Mouse (Mus musculus): ENCODE results near the gene Gpr137. TPM values are rescaled to one million over a fixed set of nuclear protein-coding genes. Genes with fewer than 3 reads are reported as not detected.

Gene Gpr137
- polyA plus RNA-seq, 1 experiment: 45.5 TPM

GRCm38 (mm10) chr19:6977759-6978638 is 35.7 kb upstream of the Gpr137 start:
- H3K4me1 ChIP-seq (ENCODE audit: control insufficient read depth, insufficient read depth, insufficient read length, low read length): no peaks in the 10 kb centered on the region
- H3K4me3 ChIP-seq (ENCODE audit: insufficient read depth, low read depth, low read length): 0 out of 2 replicates have a peak overlapping the region, but pooled peaks have one; percentile 63
- H3K27ac ChIP-seq (replicated peaks; ENCODE audit: low read depth, low read length): no peak overlapping the region

- Histone ChIP-seq H3K4me3 (ENCODE audit: insufficient read depth, low read depth, low read length) (peak within 1 kb of the TSS; percentile 80), H3K4me1 (ENCODE audit: control insufficient read depth, insufficient read depth, insufficient read length, low read length) (no peaks in the 10 kb centered on the region), H3K27ac (replicated peaks; ENCODE audit: low read depth, low read length) (peak within 1 kb of the TSS; percentile 92)
Measured at GRCm38 (mm10) chr19:6975537-6976521, 33.5 kb upstream of the Gpr137 start, which contains the start of gene Plcb3. TSS of gene Plcb3 (minus strand) at chr19:6976470.

- Histone ChIP-seq H3K4me1 (ENCODE audit: control insufficient read depth, insufficient read depth, insufficient read length, low read length) (no peaks in the 10 kb centered on the region; the same call in 1 of the 2 replicates), H3K27ac (replicated peaks; ENCODE audit: low read depth, low read length) (peak within 1 kb of the TSS; percentile 92), H3K4me3 (ENCODE audit: insufficient read depth, low read depth, low read length) (peak within 1 kb of the TSS; percentile 80)
Measured at GRCm38 (mm10) chr19:6974211-6975205, 32.2 kb upstream of the Gpr137 start, which contains the start of gene Ppp1r14b. TSS of gene Ppp1r14b (plus strand) at chr19:6974968.

- no peak overlapping the region for H3K27ac ChIP-seq (replicated peaks; ENCODE audit: low read depth, low read length)
- H3K4me3 ChIP-seq (ENCODE audit: insufficient read depth, low read depth, low read length): peak overlapping the region; percentile 70
- no peaks in the 10 kb centered on the region; the same call in 1 of the 2 replicates for H3K4me1 ChIP-seq (ENCODE audit: control insufficient read depth, insufficient read depth, insufficient read length, low read length)
Measured at GRCm38 (mm10) chr19:6973581-6974190, 31.4 kb upstream of the Gpr137 start.

GRCm38 (mm10) chr19:6972247-6972917 is 30.1 kb upstream of the Gpr137 start:
- no peak overlapping the region for H3K4me3 ChIP-seq (ENCODE audit: insufficient read depth, low read depth, low read length)
- no peak overlapping the region for H3K27ac ChIP-seq (replicated peaks; ENCODE audit: low read depth, low read length)
- peaks cover 3% of the 10 kb centered on the region for H3K4me1 ChIP-seq (ENCODE audit: control insufficient read depth, insufficient read depth, insufficient read length, low read length)

- Histone ChIP-seq H3K4me1 (ENCODE audit: control insufficient read depth, insufficient read depth, insufficient read length, low read length) (peaks cover 3% of the 10 kb centered on the region), H3K4me3 (ENCODE audit: insufficient read depth, low read depth, low read length) (no peak overlapping the region), H3K27ac (replicated peaks; ENCODE audit: low read depth, low read length) (no peak overlapping the region)
Measured at GRCm38 (mm10) chr19:6971644-6972043, 29.4 kb upstream of the Gpr137 start.

- Histone ChIP-seq H3K4me1 (ENCODE audit: control insufficient read depth, insufficient read depth, insufficient read length, low read length) (peaks cover 3% of the 10 kb centered on the region), H3K4me3 (ENCODE audit: insufficient read depth, low read depth, low read length) (no peak overlapping the region), H3K27ac (replicated peaks; ENCODE audit: low read depth, low read length) (no peak overlapping the region)
Measured at GRCm38 (mm10) chr19:6970460-6971085, 28.3 kb upstream of the Gpr137 start.

- H3K4me1 ChIP-seq (ENCODE audit: control insufficient read depth, insufficient read depth, insufficient read length, low read length): peaks cover 3% of the 10 kb centered on the region
- H3K27ac ChIP-seq (replicated peaks; ENCODE audit: low read depth, low read length): peak overlapping the region; percentile 62; the same call in 1 of the 2 replicates
- peak overlapping the region; percentile 95 for H3K4me3 ChIP-seq (ENCODE audit: insufficient read depth, low read depth, low read length)
Measured at GRCm38 (mm10) chr19:6969665-6970381, 27.5 kb upstream of the Gpr137 start.

GRCm38 (mm10) chr19:6969291-6969664 is 27.0 kb upstream of the Gpr137 start:
- Histone ChIP-seq H3K27ac (replicated peaks; ENCODE audit: low read depth, low read length) (peak overlapping the region; percentile 62; the same call in 1 of the 2 replicates), H3K4me3 (ENCODE audit: insufficient read depth, low read depth, low read length) (peak overlapping the region; percentile 95), H3K4me1 (ENCODE audit: control insufficient read depth, insufficient read depth, insufficient read length, low read length) (peaks cover 3% of the 10 kb centered on the region)

- peak overlapping the region; percentile 95 for H3K4me3 ChIP-seq (ENCODE audit: insufficient read depth, low read depth, low read length)
- H3K4me1 ChIP-seq (ENCODE audit: control insufficient read depth, insufficient read depth, insufficient read length, low read length): peaks cover 3% of the 10 kb centered on the region
- H3K27ac ChIP-seq (replicated peaks; ENCODE audit: low read depth, low read length): 0 out of 2 replicates have a peak overlapping the region, but pooled peaks have one; percentile 1
Measured at GRCm38 (mm10) chr19:6968491-6969271, 26.4 kb upstream of the Gpr137 start.

GRCm38 (mm10) chr19:6956461-6956860 is 14.2 kb upstream of the Gpr137 start:
- peaks cover 10% of the 10 kb centered on the region for H3K4me1 ChIP-seq (ENCODE audit: control insufficient read depth, insufficient read depth, insufficient read length, low read length)
- no peak overlapping the region for H3K4me3 ChIP-seq (ENCODE audit: insufficient read depth, low read depth, low read length)
- no peak overlapping the region for H3K27ac ChIP-seq (replicated peaks; ENCODE audit: low read depth, low read length)

- Histone ChIP-seq H3K27ac (replicated peaks; ENCODE audit: low read depth, low read length) (no peak overlapping the region), H3K4me1 (ENCODE audit: control insufficient read depth, insufficient read depth, insufficient read length, low read length) (peaks cover 10% of the 10 kb centered on the region), H3K4me3 (ENCODE audit: insufficient read depth, low read depth, low read length) (no peak overlapping the region)
Measured at GRCm38 (mm10) chr19:6955424-6955823, 13.1 kb upstream of the Gpr137 start.
